Mouse (Mus musculus) E14TG2a.4 (cell line): ENCODE data around the gene Sned1.
"Not testable (repeated sequence)": the region's sequence is repeated elsewhere in the genome, so short reads cannot be mapped to it uniquely, and the experiment has no call there.

Experiments used
- H3K27me3 ChIP-seq: 2 replicates; pipeline ENCODE4 v1.6.1; 2014; ENCODE audit warnings: low read length, control low read depth; ENCODE audit not compliant: insufficient read depth
- H3K36me3 ChIP-seq: 2 replicates; pipeline ENCODE4 v1.6.1; 2014; ENCODE audit warnings: low read length, control low read depth; ENCODE audit not compliant: insufficient read depth
- H3K4me1 ChIP-seq: replicated peaks from 2 replicates; pipeline ENCODE4 v1.6.1; 2014; ENCODE audit warnings: low read depth, low read length, control low read depth
- H3K4me3 ChIP-seq: replicated peaks from 2 replicates; pipeline ENCODE4 v1.5.1; 2014; ENCODE audit warnings: mild to moderate bottlenecking, low read length
- H3K9me3 ChIP-seq: 2 replicates; pipeline ENCODE4 v1.6.1; 2014; ENCODE audit warnings: low read length, control low read depth
- CTCF ChIP-seq: conservative IDR thresholded peaks from 2 replicates; pipeline ENCODE4 v1.5.1; 2014; ENCODE audit warnings: low read length
- NANOG ChIP-seq: IDR thresholded peaks from 2 replicates; pipeline ENCODE4 v1.6.1; 2014; ENCODE audit warnings: borderline replicate concordance, low read length, mixed read lengths
- POU5F1 ChIP-seq: IDR thresholded peaks from 2 replicates; pipeline ENCODE4 v1.6.1; 2014; ENCODE audit warnings: low read length, borderline replicate concordance

Sned1 gene

GRCm38 (mm10) chr1:93235576-93236544, at the start of gene Sned1:
Sned1 (plus strand) TSS chr1:93235841.
- H3K36me3 ChIP-seq, result no peaks in the 10 kb centered on the region
- H3K9me3 ChIP-seq, result no peaks in the 10 kb centered on the region
- no peak for TF ChIP-seq CTCF
- peaks cover 37% of the 10 kb centered on the region for H3K27me3 ChIP-seq
- peak within 1 kb of the TSS; percentile 85 for H3K4me3 ChIP-seq
- H3K4me1 ChIP-seq, result peaks cover 34% of the 10 kb centered on the region

- peak overlapping the region; percentile 71 for H3K4me3 ChIP-seq
- TF ChIP-seq NANOG (no peak), CTCF (no peak), POU5F1 (no peak)
- peaks cover 57% of the 10 kb centered on the region for H3K27me3 ChIP-seq
- H3K36me3 ChIP-seq, result no peaks in the 10 kb centered on the region
- peaks cover 3% of the 10 kb centered on the region for H3K9me3 ChIP-seq
- H3K4me1 ChIP-seq, result peaks cover 78% of the 10 kb centered on the region
These were observed 44.8 kb upstream of the Sned1 start for GRCm38 (mm10) chr1:93190726-93191305.

- peaks cover 27% of the 10 kb centered on the region for H3K27me3 ChIP-seq
These were observed 40.7 kb upstream of the Sned1 start for GRCm38 (mm10) chr1:93194961-93195360.

GRCm38 (mm10) chr1:93197454-93197853, 38.2 kb upstream of the Sned1 start:
- H3K36me3 ChIP-seq, result not testable (repeated sequence)
- Histone ChIP-seq H3K27me3 (peaks cover 18% of the 10 kb centered on the region), H3K4me1 (peaks cover 79% of the 10 kb centered on the region), H3K4me3 (0 out of 2 replicates have a peak overlapping the region, but pooled peaks have one; percentile 17), H3K9me3 (peaks cover 15% of the 10 kb centered on the region)
- TF ChIP-seq NANOG, result peak; percentile 5; the same call in 1 of the 2 replicates

More at GRCm38 (mm10) chr1:93194961-93195360, 40.7 kb upstream of the Sned1 start:
- peaks cover 87% of the 10 kb centered on the region for H3K4me1 ChIP-seq
- peaks cover 15% of the 10 kb centered on the region for H3K9me3 ChIP-seq
- TF ChIP-seq POU5F1, result no peak
- no peak for TF ChIP-seq NANOG
- TF ChIP-seq CTCF, result no peak; the same call in 1 of the 2 replicates
- H3K4me3 ChIP-seq, result no peak overlapping the region
- H3K36me3 ChIP-seq, result no peaks in the 10 kb centered on the region

DNA sequence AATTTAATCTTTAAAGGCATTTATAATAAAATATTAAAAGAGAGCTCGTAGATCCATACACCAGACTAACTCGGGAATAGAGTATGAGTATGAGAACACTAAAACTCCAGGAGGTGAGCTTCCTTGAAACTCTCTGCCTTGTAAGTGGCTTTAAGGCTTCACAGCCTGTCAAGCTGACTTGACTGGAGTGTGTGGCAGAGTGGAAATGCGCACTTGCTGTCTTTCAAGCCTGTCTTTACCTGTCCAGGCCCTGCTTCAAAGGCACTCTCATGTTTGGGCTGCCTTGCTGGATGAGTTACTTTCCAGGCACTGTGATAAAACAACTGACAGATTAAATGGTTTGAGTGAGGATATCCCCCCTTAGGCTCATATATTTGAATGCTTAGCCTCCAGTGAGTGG, 37.7 kb upstream of the Sned1 start:
- Histone ChIP-seq H3K27me3 (peaks cover 16% of the 10 kb centered on the region), H3K36me3 (no peaks in the 10 kb centered on the region)
- no peak for TF ChIP-seq CTCF
- no peak for TF ChIP-seq NANOG
- TF ChIP-seq POU5F1, result no peak

DNA sequence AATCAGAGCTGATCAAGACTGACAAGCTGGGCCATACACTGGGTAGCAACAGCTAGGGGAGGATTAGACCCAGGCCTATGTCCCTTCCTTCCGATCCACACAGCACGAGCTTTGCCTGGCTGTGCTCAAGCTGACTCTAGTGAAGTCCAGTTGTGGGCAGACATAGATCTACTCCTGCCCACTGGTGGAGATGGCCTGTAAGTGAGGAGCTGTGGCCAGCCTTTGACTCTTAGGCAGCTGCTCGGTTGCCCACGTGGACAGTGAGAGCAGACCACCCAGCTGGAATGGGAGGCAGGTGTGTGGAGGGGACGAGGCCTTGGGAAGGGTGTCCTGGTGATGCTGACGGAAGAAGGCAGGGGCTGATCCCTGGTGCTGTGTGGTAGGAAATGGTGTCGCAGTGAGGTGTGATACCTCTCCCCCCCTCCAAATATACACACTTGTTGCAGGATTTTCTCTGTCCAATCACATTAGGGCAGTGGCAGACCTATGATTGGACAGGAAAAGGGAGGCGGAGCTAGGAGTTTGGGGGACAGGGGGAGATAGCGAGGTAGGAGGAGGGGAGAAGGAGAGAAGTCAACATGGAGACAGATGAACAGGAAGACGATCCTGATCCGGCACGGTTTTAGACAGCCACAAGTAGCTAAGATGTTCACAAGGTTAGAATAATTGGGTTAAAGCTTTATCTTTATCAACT, 29.2 kb upstream of the Sned1 start:
- no peaks in the 10 kb centered on the region for H3K9me3 ChIP-seq
- peaks cover 5% of the 10 kb centered on the region; the same call in 1 of the 2 replicates for H3K27me3 ChIP-seq
- H3K4me3 ChIP-seq, result peak overlapping the region; percentile 77
- peaks cover 9% of the 10 kb centered on the region; the same call in 1 of the 2 replicates for H3K36me3 ChIP-seq
- H3K4me1 ChIP-seq, result peaks cover 84% of the 10 kb centered on the region
- TF ChIP-seq CTCF (no peak), POU5F1 (no peak), NANOG (no peak)

More for the DNA sequence above, 37.7 kb upstream of the Sned1 start:
- peaks cover 74% of the 10 kb centered on the region for H3K4me1 ChIP-seq
- H3K9me3 ChIP-seq, result peaks cover 15% of the 10 kb centered on the region
- 0 out of 2 replicates have a peak overlapping the region, but pooled peaks have one; percentile 3 for H3K4me3 ChIP-seq

- peak overlapping the region; percentile 77 for H3K4me3 ChIP-seq
- peaks cover 5% of the 10 kb centered on the region; the same call in 1 of the 2 replicates for H3K27me3 ChIP-seq
- peaks cover 9% of the 10 kb centered on the region; the same call in 1 of the 2 replicates for H3K36me3 ChIP-seq
- H3K9me3 ChIP-seq, result no peaks in the 10 kb centered on the region
- peaks cover 90% of the 10 kb centered on the region for H3K4me1 ChIP-seq
- TF ChIP-seq CTCF (no peak), POU5F1 (no peak), NANOG (no peak)
These were observed 28.0 kb upstream of the Sned1 start for GRCm38 (mm10) chr1:93207536-93208064.

GRCm38 (mm10) chr1:93210213-93210641, 25.4 kb upstream of the Sned1 start:
- Histone ChIP-seq H3K36me3 (peaks cover 20% of the 10 kb centered on the region; the same call in 1 of the 2 replicates), H3K27me3 (0 out of 2 replicates have a peak, but pooled peaks cover 3% of the 10 kb centered on the region), H3K4me1 (peaks cover 100% of the 10 kb centered on the region), H3K9me3 (no peaks in the 10 kb centered on the region), H3K4me3 (peak overlapping the region; percentile 57)
- no peak for TF ChIP-seq NANOG
- no peak for TF ChIP-seq POU5F1
- TF ChIP-seq CTCF, result no peak
